Mouse (Mus musculus) hindbrain, embryonic 10.5 days (tissue): ENCODE results near the gene Myo5c. TPM values are rescaled to one million over a fixed set of nuclear protein-coding genes. Genes with fewer than 3 reads are reported as not detected.
A peak's percentile ranks its signal among the peaks of the same experiment; 100 is the strongest.

Experiments used
- DNase-seq: peaks from one replicate; pipeline ENCODE4 v3.0.0-alpha.2; 2017; ENCODE audit warnings: low spot score
- H3K27ac ChIP-seq: fragments of 300-500 bp; sonication (generic); 2 replicates; pipeline ENCODE4 v1.5.1; 2016; ENCODE audit warnings: mild to moderate bottlenecking, moderate library complexity
- H3K27me3 ChIP-seq: fragments of 300-500 bp; sonication (generic); 2 replicates; pipeline ENCODE4 v1.6.1; 2016; ENCODE audit warnings: mild to moderate bottlenecking; ENCODE audit not compliant: poor library complexity, insufficient read depth, severe bottlenecking
- H3K36me3 ChIP-seq: fragments of 300-500 bp; sonication (generic); 2 replicates; pipeline ENCODE4 v1.6.1; 2016; ENCODE audit warnings: mild to moderate bottlenecking, moderate library complexity
- H3K4me1 ChIP-seq: fragments of 300-500 bp; sonication (generic); replicated peaks from 2 replicates; pipeline ENCODE4 v1.6.1; 2016; ENCODE audit warnings: mild to moderate bottlenecking
- H3K4me3 ChIP-seq: fragments of 300-500 bp; sonication (generic); 2 replicates; pipeline ENCODE4 v1.5.1; 2016; ENCODE audit warnings: mild to moderate bottlenecking, moderate library complexity
- H3K9me3 ChIP-seq: fragments of 300-500 bp; sonication (generic); 2 replicates; pipeline ENCODE4 v1.6.1; 2016; ENCODE audit warnings: mild to moderate bottlenecking, moderate library complexity
- WGBS: fragments of 180-500 bp; shearing (Covaris S2); methylation state at CpG from one replicate; pipeline ENCODE4 v1.1.7; 2016; 5-methylcytosine and 5-hydroxymethylcytosine counted together
- polyA plus RNA-seq: library from polyadenylated mRNA; unstranded; fragments of >200 nt; fragmentation: Nextera tagmentation; extraction: Ambion mirVana; gene quantifications from 2 replicates; pipeline ENCODE4 v1.2.1, GENCODE M21; 2016

The Myo5c gene
- polyA plus RNA-seq, 1 experiment from 2014 or later = 0.52 TPM

DNA sequence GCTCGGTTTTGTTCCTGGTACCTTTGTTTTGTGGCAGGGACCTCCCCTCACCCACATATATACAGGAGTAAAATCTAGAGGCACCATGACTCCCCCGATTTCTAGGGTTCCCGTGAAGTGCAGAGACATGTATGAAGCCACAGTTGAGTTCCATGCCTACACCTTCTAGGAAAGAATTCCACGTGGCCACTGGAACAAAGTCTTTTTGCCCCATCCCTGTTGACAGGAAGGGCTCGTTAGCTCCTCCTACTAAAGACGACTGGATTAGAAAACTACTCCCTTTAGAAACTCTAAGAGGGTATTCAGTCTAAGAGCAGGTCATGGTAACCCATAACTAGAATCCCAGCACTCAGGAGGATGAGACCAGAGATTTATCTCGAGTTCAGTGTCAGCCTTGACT lies 72.5 kb downstream of the Myo5c start:
- Histone ChIP-seq H3K27ac (no peak overlapping the region), H3K9me3 (no peaks in the 10 kb centered on the region), H3K4me3 (0 out of 2 replicates have a peak overlapping the region, but pooled peaks have one; percentile 16), H3K27me3 (no peaks in the 10 kb centered on the region), H3K36me3 (no peaks in the 10 kb centered on the region), H3K4me1 (peaks cover 8% of the 10 kb centered on the region; the same call in 1 of the 2 replicates)
- no peak for DNase-seq
- 36% methylated on average over 7 of the region's 7 CpGs for WGBS

DNA sequence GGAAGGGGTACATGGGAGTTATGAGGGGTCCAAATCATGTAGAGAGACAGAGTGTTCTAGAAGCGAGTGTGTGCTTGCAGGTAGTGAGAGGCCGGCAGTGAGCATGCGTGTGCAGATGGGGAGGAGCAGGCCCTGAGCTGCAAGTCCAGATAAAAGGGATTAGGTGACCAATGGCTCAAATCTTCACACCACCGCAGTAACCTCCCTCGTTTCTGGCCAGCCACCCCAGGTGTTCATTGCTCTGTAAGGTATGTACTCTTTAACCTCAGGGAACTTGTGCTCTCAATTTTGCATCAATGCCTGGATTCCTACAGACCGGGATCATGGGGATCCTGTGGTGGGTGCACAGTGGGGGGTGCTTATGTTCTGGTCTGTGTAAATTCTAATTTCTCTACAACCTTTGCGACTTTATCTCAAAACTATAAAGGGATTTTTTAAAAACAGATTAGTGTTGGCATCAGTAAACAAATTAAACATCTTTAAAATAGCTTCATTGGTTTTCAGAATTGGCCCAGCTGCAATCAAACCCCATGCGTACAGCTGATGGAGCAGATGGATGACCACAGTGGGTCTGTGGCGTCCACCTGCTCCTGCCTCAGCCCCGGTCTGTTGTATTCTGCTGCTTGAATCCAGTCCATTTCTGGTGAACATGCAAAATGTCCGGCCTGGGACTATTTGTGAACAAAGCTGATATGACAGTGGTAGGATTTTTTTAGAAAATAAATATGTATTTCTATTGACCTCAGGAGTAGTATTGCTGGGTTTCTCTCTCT lies 74.5 kb downstream of the Myo5c start, which contains the start of gene Gnb5:
Gnb5 (plus strand) TSS at position 163 of the 773 bp plus-strand sequence.
- Histone ChIP-seq H3K27ac (no peak within 1 kb of the TSS), H3K36me3 (no peaks in the 10 kb centered on the region), H3K9me3 (no peaks in the 10 kb centered on the region), H3K27me3 (no peaks in the 10 kb centered on the region), H3K4me1 (peaks cover 8% of the 10 kb centered on the region; the same call in 1 of the 2 replicates), H3K4me3 (no peak within 1 kb of the TSS)
- WGBS = 84% methylated on average over 11 of the region's 11 CpGs
- DNase-seq = no peak

DNA sequence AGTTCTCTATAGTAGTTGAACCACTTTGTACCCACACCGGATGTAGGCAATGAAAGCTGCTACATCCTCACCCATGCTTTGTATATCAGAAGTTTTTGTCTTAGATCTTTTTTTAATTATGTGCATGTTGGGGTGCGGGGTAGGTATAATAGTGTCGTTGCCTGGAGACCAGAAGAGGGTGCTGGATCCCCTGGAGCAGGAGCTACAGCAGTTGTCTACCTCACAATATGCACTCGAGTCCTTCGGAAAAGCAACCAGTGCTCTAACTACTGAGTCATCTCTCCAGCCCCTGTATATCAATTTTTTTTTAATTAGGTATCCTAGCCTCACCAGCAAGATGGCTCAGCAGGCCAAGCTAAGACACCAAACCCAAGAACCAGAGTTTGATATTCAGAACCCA lies 75.2 kb downstream of the Myo5c start:
- DNase-seq = no peak
- H3K36me3 ChIP-seq = no peaks in the 10 kb centered on the region
- WGBS = 88% methylated on average over 5 of the region's 5 CpGs
- H3K27ac ChIP-seq = no peak overlapping the region
- peaks cover 8% of the 10 kb centered on the region; the same call in 1 of the 2 replicates for H3K4me1 ChIP-seq
- no peaks in the 10 kb centered on the region for H3K27me3 ChIP-seq
- H3K4me3 ChIP-seq = no peak overlapping the region
- no peaks in the 10 kb centered on the region for H3K9me3 ChIP-seq

DNA sequence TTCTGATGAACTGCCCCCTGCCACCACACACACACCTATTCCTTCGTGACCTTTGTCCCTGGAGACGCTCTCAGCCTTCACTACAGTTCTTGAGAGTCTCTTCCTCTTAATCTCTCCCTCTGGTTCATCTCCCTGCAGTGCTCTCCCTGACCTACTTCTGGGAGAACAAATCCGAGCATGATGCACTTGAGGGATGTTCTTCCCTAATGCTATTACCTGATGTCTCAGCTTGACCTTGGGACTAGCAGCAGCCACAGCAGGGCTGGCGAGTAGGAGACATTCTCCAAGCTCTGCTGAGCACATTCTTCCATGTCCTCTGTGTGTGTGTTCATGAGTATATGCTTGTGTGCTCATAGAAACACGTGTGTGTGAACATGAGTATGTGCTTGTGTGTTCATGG lies 76.8 kb downstream of the Myo5c start:
- H3K36me3 ChIP-seq = no peaks in the 10 kb centered on the region
- no peak for DNase-seq
- H3K27ac ChIP-seq = no peak overlapping the region
- H3K4me3 ChIP-seq = no peak overlapping the region
- WGBS = 66% methylated on average over 5 of the region's 5 CpGs
- 0 out of 2 replicates have a peak, but pooled peaks cover 3% of the 10 kb centered on the region for H3K27me3 ChIP-seq
- no peaks in the 10 kb centered on the region for H3K9me3 ChIP-seq
- H3K4me1 ChIP-seq = peaks cover 13% of the 10 kb centered on the region

DNA sequence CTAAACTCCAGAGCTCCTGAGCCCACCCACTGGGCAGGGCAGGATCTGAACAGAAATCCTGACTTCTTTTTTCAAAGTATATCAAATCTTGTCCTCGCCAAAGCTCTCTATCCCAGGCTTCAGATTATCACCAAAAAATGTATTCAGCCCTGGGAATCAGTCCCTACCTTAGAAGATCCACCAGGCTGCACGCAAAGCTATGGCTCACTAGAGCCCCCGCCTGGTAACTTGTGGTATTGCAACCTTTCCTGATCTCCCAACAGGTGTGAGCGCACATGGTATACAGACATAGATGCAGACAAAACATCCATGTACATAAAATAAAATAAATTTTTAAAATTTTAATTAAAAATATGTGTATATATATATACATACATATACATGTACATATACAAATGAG lies 80.2 kb downstream of the Myo5c start:
- DNase-seq = peak; percentile 79
- H3K27me3 ChIP-seq = 0 out of 2 replicates have a peak, but pooled peaks cover 3% of the 10 kb centered on the region
- no peak overlapping the region for H3K27ac ChIP-seq
- peaks cover 28% of the 10 kb centered on the region for H3K4me1 ChIP-seq
- no peaks in the 10 kb centered on the region for H3K36me3 ChIP-seq
- 18% methylated on average over 4 of the region's 4 CpGs for WGBS
- no peaks in the 10 kb centered on the region for H3K9me3 ChIP-seq
- no peak overlapping the region for H3K4me3 ChIP-seq

DNA sequence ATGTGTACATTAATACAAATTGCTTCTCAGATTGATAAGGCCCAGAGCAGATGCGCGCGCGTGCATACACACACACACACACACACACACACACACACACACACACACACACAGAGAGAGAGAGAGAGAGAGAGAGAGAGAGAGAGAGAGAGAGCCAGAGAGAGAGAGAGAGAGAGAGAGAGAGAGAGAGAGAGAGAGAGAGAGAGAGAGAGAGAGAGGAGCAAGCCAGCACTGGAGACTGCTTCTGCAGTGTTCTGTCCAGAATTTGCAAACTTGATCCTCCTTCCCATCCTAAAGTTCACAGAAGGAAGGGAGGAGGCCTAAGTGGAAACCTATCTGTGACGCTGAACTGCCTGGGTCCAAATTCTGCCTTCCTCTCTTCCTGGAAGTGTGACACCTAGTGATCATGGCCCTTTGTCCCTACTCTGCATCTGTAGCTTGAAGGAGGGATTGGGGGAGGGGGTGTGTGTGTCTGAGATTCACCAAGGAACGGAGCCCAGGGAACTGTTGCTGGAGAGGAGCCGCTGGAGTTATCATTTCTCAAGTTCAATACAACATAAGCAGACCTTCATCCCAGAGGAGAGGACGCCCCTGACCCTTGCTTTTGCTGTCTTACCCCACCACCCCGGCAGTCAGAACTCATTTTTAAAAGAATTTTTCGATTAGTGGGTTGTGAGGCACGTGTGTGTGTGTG lies 81.5 kb downstream of the Myo5c start:
- H3K36me3 ChIP-seq = no peaks in the 10 kb centered on the region
- peak overlapping the region; percentile 83 for H3K4me3 ChIP-seq
- H3K9me3 ChIP-seq = no peaks in the 10 kb centered on the region
- H3K4me1 ChIP-seq = peaks cover 28% of the 10 kb centered on the region
- peak; percentile 31 for DNase-seq
- H3K27me3 ChIP-seq = 0 out of 2 replicates have a peak, but pooled peaks cover 3% of the 10 kb centered on the region
- 36% methylated on average over 11 of the region's 11 CpGs for WGBS
- H3K27ac ChIP-seq = peak overlapping the region; percentile 90

DNA sequence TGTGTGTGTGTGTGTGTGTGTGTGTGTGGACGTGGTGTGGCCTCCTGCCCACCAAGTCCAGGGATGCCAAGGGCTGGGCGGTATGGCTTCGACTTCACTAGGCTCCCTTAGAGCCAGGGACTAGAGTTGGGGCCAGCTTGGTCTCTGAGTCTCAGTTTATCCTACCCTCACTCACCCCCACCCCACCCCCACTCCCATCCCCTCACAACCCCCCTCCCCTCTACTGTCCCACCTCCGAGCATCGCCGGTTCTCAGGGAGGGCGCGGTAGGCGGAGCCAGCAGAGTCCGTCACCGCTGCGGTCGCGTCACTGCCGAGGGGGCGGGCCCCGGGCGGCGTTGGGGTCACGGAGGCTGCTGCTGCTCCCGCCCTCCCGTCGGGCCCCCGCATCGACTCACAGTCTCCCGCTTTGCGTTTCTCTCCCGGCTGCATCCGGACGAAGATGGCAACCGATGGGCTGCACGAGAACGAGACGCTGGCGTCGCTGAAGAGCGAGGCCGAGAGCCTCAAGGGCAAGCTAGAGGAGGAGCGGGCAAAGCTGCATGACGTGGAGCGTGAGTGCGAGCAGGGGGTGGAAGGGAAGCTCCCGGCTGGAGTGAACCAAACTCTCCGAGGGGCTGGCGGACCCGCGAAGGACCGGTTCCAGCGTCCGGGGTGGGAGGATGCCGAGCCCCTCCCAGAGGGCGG lies 82.2 kb downstream of the Myo5c start:
- H3K27ac ChIP-seq = peak overlapping the region; percentile 90
- peaks cover 30% of the 10 kb centered on the region for H3K4me1 ChIP-seq
- H3K4me3 ChIP-seq = peak overlapping the region; percentile 83
- peak; percentile 88 for DNase-seq
- H3K27me3 ChIP-seq = 0 out of 2 replicates have a peak, but pooled peaks cover 3% of the 10 kb centered on the region
- WGBS = under 1% methylated on average over 52 of the region's 52 CpGs
- H3K36me3 ChIP-seq = no peaks in the 10 kb centered on the region
- no peaks in the 10 kb centered on the region for H3K9me3 ChIP-seq

DNA sequence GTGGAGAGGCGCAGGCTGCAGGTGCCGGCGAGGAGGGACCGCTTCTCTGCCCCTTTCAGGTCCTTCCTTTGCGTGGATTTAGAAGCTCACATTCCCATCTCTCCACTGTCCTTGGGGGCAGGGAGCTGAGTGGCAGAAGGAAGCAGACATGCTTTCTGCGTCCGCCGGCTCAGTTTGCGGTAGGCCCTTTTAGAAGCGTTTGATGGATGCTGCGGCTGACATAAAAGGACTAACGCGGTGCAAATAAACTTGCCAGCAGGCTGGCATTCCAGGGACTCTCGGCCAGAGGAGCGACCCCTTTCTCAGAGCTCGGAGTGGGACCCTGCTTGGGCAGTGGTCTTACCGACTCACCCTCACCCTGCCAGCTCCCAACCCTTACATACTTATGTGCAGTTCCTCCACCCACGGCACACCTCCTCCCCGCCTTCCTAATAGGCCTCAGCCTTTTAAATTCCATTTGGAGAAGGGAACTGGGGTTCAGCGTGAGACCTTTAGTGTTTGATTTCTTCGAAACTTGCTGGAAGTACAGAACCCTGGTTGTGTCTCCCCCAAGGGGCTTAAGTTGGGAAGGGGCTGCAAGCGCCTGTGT lies 82.8 kb downstream of the Myo5c start:
- Histone ChIP-seq H3K4me1 (peaks cover 35% of the 10 kb centered on the region), H3K27me3 (0 out of 2 replicates have a peak, but pooled peaks cover 3% of the 10 kb centered on the region), H3K36me3 (no peaks in the 10 kb centered on the region), H3K4me3 (peak overlapping the region; percentile 83), H3K9me3 (no peaks in the 10 kb centered on the region), H3K27ac (peak overlapping the region; percentile 90)
- DNase-seq = no peak
- 3% methylated on average over 22 of the region's 22 CpGs for WGBS

DNA sequence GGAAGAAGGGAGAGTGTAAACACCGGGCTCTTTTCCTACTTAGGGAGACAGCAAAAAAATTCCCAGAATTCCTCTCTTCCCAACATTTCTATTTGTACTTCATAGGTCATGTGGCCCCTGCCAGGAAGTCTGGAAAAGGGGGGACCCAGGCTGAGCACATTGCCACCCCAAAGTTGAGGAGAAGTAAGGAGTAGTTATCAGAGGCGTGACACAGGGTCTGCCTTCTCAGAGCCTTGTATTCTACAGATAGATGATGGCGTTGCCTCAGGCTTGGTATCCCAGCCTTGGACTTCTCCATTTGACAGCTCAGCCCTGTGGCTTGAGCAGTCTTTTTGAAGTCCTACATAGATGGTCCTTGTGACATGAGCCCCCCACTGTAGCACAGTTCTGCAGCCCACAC lies 83.4 kb downstream of the Myo5c start:
- H3K36me3 ChIP-seq = no peaks in the 10 kb centered on the region
- H3K4me3 ChIP-seq = peak overlapping the region; percentile 83
- peaks cover 35% of the 10 kb centered on the region for H3K4me1 ChIP-seq
- H3K27ac ChIP-seq = no peak overlapping the region
- DNase-seq = no peak
- H3K27me3 ChIP-seq = 0 out of 2 replicates have a peak, but pooled peaks cover 3% of the 10 kb centered on the region
- WGBS = 77% methylated on average over 3 of the region's 3 CpGs
- H3K9me3 ChIP-seq = no peaks in the 10 kb centered on the region

DNA sequence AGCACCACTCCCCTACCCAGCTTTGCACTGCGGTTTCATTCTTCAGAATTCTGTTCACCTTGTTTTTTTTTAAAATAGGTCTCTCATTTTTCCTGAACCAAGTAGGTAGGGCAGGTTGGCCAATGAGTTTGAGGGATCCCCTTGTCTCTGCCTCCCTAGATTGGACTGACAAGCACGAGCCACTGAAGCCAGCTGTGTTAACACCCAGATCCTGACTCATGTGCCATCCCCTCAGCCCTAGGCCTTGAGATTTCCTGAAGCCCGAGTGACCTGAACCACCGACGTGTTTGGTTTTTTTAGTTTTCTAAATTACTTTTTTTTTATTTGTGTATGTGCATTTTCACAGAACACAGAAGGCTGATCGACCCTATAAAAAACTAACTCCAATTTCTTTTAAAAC lies 85.0 kb downstream of the Myo5c start:
- Histone ChIP-seq H3K4me1 (peaks cover 35% of the 10 kb centered on the region), H3K36me3 (no peaks in the 10 kb centered on the region), H3K9me3 (no peaks in the 10 kb centered on the region), H3K27me3 (0 out of 2 replicates have a peak, but pooled peaks cover 3% of the 10 kb centered on the region), H3K4me3 (no peak overlapping the region), H3K27ac (no peak overlapping the region)
- DNase-seq = no peak
- WGBS = 94% methylated on average over 6 of the region's 6 CpGs

DNA sequence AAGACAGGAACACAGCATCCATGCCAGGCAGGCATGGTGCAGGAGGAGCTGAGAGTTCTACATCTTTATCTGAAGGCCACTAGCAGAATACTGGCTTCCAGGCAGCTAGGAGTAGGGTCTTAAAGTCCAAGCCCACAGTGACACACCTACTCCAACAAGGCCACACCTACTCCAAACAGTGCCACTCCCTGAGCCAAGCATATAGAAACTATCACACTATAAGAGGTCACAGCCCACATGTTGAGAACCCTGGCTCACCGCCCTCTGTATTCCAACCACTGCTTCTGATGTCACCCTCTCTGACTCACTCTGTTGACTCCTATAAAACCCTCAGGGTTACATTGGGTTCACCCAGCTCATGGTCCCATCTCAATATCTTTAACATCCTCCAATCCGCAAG lies 86.4 kb downstream of the Myo5c start:
- no peak overlapping the region for H3K27ac ChIP-seq
- no peak overlapping the region for H3K4me3 ChIP-seq
- 93% methylated on average over 2 of the region's 2 CpGs for WGBS

DNA sequence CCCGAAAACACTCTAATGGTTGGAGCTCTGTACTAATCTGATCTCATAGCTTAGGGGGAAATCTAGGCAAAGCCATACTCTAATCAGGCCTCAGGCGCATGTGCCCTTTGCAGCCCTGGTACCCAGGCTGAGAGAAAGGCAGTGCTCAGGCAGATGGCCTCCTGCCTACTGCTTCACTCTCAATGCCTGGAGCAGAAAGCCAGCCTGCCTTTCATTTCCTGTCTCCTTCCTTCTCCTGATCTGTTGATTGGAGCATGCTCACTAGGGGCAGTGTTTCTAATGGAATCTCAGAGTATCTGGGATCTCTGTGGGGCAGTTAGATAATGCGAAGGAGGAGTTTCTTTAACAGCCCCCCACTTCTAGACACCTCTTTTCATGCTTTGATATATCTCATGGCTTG lies 87.5 kb downstream of the Myo5c start:
- DNase-seq = no peak
- Histone ChIP-seq H3K36me3 (no peaks in the 10 kb centered on the region), H3K4me3 (no peak overlapping the region), H3K4me1 (peaks cover 21% of the 10 kb centered on the region), H3K27me3 (no peaks in the 10 kb centered on the region), H3K27ac (no peak overlapping the region), H3K9me3 (no peaks in the 10 kb centered on the region)
- 83% methylated on average over 3 of the region's 3 CpGs for WGBS

More for the DNA sequence above, 86.4 kb downstream of the Myo5c start:
- H3K36me3 ChIP-seq = no peaks in the 10 kb centered on the region
- no peaks in the 10 kb centered on the region for H3K9me3 ChIP-seq
- H3K4me1 ChIP-seq = peaks cover 33% of the 10 kb centered on the region
- DNase-seq = no peak
- H3K27me3 ChIP-seq = no peaks in the 10 kb centered on the region
